7 mouse cellular contexts compared by ENCODE assay signal in the genomic region with DNA sequence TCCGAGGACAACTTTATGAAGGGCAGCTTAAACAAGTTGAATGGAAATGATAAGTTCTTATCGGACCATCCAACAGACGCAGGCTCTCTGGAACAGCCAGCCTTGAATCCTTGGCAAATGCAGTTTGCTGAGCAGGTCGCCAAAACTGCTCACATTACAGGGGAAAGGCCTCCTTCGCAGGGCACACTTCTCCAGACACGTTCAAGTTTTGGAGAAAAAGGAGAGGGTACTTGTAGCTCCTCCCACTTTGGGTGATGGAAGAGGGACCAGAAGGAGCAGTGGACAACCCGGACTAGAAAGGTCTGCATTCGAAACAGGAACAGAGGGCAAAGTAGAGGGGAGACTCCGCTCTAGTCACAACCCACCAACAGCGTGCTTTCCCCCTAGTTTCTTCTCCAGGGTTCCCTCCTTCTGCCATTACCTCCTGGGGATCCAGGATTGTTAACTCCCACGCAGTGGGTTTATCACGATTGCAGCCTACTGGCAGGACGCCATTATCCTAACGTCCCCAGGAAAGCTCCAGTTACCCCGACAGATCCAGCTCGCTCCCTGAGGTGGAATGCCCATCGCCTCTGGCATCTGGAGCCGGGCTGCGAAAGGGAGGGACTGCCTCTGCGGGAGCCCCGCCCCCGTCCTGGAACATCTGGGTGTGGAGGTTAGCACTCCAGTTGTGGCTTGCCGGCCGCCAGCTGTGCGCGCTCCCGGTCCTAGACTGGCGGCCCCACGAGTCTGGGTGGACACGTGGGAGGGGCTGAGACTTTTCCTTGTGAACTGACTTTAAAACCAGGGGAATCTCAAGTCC.
DNase-seq lines count a peak whose midpoint lies in the region; ATAC-seq lines count a peak whose summit lies in the region.

No protein-coding gene starts in this region.

- DNase-seq in WW6 (ENCODE audit: low read depth, low spot score) = peak; percentile 81
- peak; percentile 46 for DNase-seq in c-Kit-positive CD71-positive TER-119-negative erythroid progenitor cells, embryonic 14.5 days (ENCODE audit: low read depth)
- DNase-seq in gastrocnemius, adult 8-10 months (ENCODE audit: low spot score in 2 of 2) = peak; percentile 75 to 83
- peak; percentile 36 for DNase-seq in hindbrain, embryonic 14.5 days (ENCODE audit: low spot score)
- DNase-seq in limb, embryonic 10.5 days (ENCODE audit: low spot score) = peak; percentile 95
- peak; percentile 86 for DNase-seq in mesoderm, embryonic 11.5 days (ENCODE audit: low read depth, low spot score)

- ATAC-seq in hindbrain, embryonic 14.5 days (ENCODE audit: low FRiP score) = no peak
- ATAC-seq in stomach, embryonic 14.5 days (ENCODE audit: insufficient number of reproducible peaks, insufficient read depth, low FRiP score, low read depth) = peak; percentile 78

- H3K4me2 ChIP-seq in hindbrain, embryonic 14.5 days (replicated peaks) = peak overlapping the region; percentile 67
- H3K4me2 ChIP-seq in stomach, embryonic 14.5 days (replicated peaks; ENCODE audit: low read depth, low read length) = peak overlapping the region; percentile 50

- H3K4me1 ChIP-seq in hindbrain, embryonic 14.5 days (replicated peaks; ENCODE audit: control insufficient read depth, insufficient read depth, low read length) = peaks cover 28% of the 10 kb centered on the region
- H3K4me1 ChIP-seq in limb, embryonic 10.5 days = peaks cover 40% of the 10 kb centered on the region
- peaks cover 21% of the 10 kb centered on the region for H3K4me1 ChIP-seq in stomach, embryonic 14.5 days (ENCODE audit: control insufficient read depth, insufficient read depth, low read length)

- no peaks in the 10 kb centered on the region for H3K27me3 ChIP-seq in hindbrain, embryonic 14.5 days (ENCODE audit: control insufficient read depth, insufficient read depth, low read length)
- no peaks in the 10 kb centered on the region for H3K27me3 ChIP-seq in limb, embryonic 10.5 days (ENCODE audit: low read depth, poor library complexity, severe bottlenecking)
- H3K27me3 ChIP-seq in stomach, embryonic 14.5 days (ENCODE audit: control insufficient read depth, insufficient read depth, low read length) = no peaks in the 10 kb centered on the region

- H3K9ac ChIP-seq in hindbrain, embryonic 14.5 days = peak overlapping the region; percentile 53; the same call in 1 of the 2 replicates
- H3K9ac ChIP-seq in stomach, embryonic 14.5 days (replicated peaks; ENCODE audit: low read depth, low read length) = peak overlapping the region; percentile 15; the same call in 1 of the 2 replicates

- H3K27ac ChIP-seq in hindbrain, embryonic 14.5 days = peak overlapping the region; percentile 78
- H3K27ac ChIP-seq in limb, embryonic 10.5 days = peak overlapping the region; percentile 90
- peak overlapping the region; percentile 97 for H3K27ac ChIP-seq in stomach, embryonic 14.5 days (ENCODE audit: low read length)

- peak overlapping the region; percentile 31 for H3K4me3 ChIP-seq in hindbrain, embryonic 14.5 days (replicated peaks; ENCODE audit: low read length)
- H3K4me3 ChIP-seq in limb, embryonic 10.5 days = peak overlapping the region; percentile 48
- peak overlapping the region; percentile 29 for H3K4me3 ChIP-seq in stomach, embryonic 14.5 days (ENCODE audit: low read depth, low read length)

- no peaks in the 10 kb centered on the region for H3K9me3 ChIP-seq in hindbrain, embryonic 14.5 days (ENCODE audit: control insufficient read depth, low read length)
- no peaks in the 10 kb centered on the region for H3K9me3 ChIP-seq in limb, embryonic 10.5 days (replicated peaks)
- H3K9me3 ChIP-seq in stomach, embryonic 14.5 days (ENCODE audit: control insufficient read depth, low read depth, low read length) = no peaks in the 10 kb centered on the region

- no peaks in the 10 kb centered on the region for H3K36me3 ChIP-seq in hindbrain, embryonic 14.5 days (replicated peaks; ENCODE audit: control insufficient read depth, insufficient read depth)
- no peaks in the 10 kb centered on the region for H3K36me3 ChIP-seq in limb, embryonic 10.5 days
- H3K36me3 ChIP-seq in stomach, embryonic 14.5 days (ENCODE audit: control insufficient read depth, insufficient read depth, low read length) = no peaks in the 10 kb centered on the region

- WGBS in hindbrain, embryonic 14.5 days = 13% methylated on average over 30 of the region's 30 CpGs
- WGBS in limb, embryonic 10.5 days = 9% methylated on average over 30 of the region's 30 CpGs
- 12% methylated on average over 30 of the region's 30 CpGs for WGBS in stomach, embryonic 14.5 days

Comparison
In these comparisons a context has a peak if more than half of its experiments do, and no peak if none do; other contexts are left out.
1. DNase-seq: peak in every context shown above with its lines; median percentile 95 in limb, embryonic 10.5 days; 86 in mesoderm, embryonic 11.5 days; 81 in WW6; 79 in gastrocnemius, adult 8-10 months; 46 in c-Kit-positive CD71-positive TER-119-negative erythroid progenitor cells, embryonic 14.5 days; 36 in hindbrain, embryonic 14.5 days.